Mouse (Mus musculus): ENCODE results near the gene Gm45194.

The Gm45194 gene

DNA sequence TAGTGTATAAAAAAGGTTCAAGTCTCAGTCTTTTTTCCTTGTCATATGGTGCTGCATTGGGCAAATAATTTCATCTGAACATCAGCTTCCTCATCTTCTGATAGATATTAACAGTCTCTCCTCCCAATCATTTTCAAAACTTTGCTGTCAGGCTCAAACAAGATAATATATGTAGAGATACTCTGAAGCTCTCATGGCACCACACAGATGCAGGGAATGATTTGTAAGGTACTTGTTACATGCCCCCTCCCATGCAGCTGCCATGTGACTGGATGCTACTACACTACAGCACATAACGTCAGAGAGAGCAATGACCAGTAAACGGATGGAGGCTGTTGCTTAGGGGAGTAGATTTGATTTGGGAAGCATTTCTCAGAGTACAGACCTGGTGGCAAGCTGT, at the start of gene Gm45194:
Gene Gm45194 (plus strand): TSS at position 301 of the 400 bp plus-strand sequence.
- DNase-seq (ENCODE audit: low read depth, low spot score): no peak

DNA sequence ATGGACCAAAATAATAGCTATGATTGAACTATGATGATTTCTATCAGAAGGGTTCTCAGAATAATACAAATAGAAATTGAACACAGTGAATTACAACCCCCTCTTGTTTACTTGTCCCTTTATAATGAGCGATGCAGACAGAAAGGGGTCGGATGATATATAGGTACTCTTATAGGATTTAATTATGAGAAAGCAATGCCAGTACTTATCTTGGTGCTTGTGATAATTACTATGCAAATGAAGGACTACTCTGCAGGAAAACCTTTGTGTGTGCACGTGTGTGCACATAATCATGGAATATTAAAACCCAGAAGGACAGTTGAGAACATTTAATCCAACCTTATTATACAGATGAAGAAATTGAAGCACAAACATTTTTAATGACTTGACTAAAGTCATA, 35.3 kb upstream of the Gm45194 start:
- DNase-seq (ENCODE audit: low read depth, low spot score): no peak

DNA sequence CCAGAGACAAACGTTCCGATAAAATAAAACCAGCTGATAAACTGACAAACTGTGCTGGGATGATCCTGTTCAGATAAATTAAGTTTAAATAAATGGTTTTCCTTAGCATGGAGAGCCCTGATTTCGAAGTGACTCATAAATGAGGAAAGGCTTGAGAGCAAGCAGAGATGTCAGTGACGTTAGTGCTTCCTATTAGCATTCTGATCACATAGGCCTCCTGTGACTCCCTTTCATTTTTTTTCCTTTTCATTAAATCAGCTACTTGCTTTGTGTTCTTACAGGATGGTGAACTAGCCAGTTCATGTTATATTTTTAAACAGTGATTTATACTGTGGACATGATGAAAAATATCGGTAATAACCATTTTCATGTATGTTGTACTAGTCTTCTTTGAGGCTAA, 9.9 kb upstream of the Gm45194 start:
- no peak for DNase-seq (ENCODE audit: low read depth, low spot score)

DNA sequence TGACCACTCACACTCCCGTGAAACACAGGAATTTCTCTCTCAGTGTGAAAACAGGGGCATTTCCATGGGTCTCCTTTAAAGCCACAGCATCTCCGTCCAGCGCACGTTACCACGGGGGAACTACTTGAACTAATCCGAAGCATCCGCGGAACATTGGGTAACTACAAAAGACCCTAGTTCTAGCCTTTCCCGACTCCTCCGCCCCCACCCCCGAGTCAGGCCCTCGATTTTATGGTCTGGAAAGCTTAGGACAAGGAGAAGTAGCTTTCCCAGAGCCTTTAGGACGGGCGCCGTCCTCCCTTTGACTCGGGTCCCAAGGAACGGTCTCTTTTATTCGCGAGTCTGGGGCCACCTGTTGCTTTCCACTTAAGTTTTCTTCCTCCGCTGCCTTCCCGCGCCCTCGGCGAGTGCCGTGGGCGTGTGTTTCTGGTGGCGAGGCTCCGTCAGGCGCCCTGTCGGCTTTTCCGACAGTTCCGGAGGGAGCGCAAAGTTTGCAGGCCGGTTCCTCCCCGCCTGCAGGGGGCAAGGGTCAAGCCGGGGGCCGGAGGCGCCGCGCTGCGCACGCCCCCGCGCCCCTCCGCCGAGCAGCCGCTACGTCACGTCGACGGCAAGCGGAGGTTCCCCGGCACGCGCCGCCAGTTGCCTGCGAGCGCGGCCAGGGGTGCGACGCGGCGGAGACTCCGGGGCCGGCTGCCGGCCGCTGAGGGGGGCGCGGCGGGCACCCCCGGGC, 3.3 kb downstream of the Gm45194 start:
- no peak for DNase-seq (ENCODE audit: low read depth, low spot score)

DNA sequence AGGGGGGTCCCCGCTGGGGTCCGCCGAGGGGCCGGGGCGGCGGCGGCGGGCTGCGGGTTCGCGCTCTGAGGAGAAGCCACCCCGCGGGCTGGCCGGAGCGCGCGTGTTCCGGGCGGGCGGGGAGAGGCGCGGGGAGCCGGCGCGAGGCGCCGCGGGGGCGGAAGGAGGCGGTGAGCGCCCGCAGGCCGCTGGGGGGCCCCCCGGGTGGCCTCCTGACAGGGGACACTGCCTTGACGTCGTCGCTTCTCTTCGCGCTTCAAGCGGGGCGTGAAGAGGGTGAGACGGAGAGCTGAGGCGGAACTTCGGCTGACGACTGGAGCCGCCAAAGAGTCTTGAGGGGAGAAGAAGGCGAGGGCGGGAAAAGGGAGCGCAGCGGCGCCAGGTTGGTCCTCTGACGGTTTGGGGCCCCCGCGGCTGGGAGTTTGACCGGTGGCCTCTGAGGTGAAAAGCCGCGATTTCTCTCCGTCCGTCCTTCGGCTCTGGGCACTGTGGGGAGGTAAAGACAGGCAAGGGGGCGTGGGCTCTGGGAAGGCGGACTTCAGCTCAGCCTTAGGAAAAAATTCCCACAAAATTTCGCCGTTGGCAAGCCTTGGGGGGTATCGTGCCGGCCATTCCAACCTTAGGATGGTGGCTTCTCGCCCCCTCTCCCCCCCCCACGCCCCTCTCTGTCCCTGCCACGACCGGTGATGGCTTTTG, 4.0 kb downstream of the Gm45194 start:
- no peak for DNase-seq (ENCODE audit: low read depth, low spot score)

DNA sequence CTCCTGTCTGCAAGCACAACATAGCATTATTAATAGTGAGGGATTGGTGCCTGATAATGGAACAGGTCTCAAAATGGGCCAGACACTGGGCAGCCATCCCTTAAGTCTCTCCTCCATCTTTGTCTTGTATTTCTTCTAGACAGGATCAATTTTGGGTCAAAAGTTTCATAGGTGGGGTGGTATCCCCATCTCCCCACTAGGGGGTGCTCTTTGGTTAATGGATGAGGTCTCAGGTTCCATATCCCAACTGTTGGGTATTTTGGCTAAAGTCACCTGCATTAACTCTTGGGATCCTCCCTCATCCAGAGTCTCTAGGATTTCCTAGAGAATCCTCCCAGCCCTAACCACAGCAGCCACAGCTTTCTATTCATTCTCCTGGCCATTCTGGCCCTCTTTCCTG, 26.2 kb downstream of the Gm45194 start:
- DNase-seq (ENCODE audit: low read depth, low spot score): no peak

DNA sequence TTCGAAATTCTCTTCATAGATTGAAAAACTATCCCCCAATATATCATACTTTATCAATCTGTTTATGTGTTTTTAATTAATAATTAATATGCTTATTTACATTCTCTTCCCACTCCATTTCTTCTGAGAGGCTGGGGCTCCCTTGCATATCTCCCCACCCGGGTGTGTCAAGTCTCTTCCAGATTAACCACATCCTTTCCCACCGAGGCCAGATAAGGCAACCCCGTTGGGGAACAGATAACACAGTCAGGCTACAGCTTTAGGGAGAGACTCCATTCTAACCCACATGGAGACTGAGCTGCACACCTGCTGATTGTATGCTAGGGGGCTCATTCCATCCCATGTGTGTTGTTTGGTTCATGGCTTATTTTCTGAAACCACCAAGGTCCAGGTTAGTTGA, 69.7 kb downstream of the Gm45194 start:
- no peak for DNase-seq (ENCODE audit: low read depth, low spot score)

DNA sequence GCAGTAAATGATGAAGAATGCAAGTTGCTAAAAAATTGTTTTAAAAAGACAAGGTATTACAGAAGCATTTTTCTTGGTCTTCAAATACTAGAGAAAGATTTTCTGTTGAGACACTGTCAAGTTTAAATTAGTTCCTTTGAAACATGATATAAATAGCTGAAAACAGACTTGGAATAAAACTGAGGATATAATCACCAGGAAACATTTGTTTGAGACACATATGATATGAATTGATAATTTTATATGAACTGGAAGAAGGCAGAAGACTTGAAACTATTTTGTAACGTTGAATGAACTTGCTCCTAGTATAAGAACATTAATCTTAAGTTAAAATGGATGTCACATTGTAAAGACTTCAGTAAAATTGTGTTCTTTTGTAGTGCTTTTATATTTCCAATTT, 108.5 kb downstream of the Gm45194 start:
- DNase-seq (ENCODE audit: low read depth, low spot score): no peak

DNA sequence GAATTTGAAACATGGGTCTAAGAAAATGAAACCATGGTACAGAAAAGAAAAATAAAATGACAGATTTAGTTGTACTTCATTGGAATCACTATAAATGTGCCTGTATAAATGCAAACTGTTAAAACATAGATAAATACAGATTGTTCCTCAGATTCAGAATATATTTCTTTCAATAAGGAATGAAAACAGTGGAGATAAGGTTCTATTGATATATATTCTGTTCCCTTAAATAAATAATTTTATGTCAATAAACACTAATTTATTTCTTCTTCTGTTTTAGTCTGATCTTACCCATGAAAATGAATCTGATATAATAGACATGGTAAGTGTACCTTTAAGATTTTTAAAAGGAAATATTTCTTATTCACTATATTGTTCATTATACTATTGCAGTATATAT, 119.5 kb downstream of the Gm45194 start, which contains the start of gene Tex16:
Gene Tex16 (plus strand): TSS at position 301 of the 400 bp plus-strand sequence.
- DNase-seq (ENCODE audit: low read depth, low spot score): no peak

DNA sequence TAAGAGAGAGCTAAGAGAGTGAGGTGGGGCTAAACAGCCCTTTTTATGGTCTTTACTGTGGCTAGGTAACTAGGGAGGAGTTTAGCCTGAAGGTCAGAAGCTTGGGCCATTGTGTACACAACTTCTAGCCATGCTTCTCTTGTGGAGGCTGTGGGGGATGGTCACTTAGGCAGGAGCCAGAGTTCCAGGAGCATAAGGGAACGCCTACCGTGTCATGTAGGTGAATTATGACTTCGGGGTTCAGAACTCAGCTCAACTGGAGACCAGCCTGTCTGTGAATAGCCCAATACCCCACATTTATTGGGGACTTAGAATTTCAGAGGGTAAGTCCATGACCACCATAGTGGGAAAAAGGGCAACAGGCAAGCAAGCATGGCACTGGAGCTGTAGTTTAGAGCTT, 347.6 kb downstream of the Gm45194 start, which contains the start of gene 4933403O08Rik:
Gene 4933403O08Rik (plus strand): TSS at position 301 of the 400 bp plus-strand sequence.
- DNase-seq (ENCODE audit: low read depth, low spot score): no peak

DNA sequence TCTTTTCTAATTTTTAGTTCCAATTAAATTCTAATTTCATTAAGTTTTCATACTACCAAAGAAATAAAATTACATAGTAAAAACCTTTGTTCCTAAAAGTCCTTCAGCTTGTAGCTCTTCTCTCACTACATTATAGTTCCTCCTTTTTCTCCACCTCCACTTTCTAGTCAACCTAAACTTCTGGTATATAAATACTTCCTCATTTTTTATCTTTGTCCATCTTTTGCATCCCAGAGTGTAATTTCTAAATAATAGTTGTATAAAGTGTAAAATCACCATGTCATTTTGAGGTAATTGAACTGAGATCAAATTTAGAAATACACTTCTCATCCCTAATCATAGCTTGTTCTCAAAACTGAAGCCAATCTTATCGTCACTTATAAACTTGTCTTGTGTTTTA, 351.7 kb downstream of the Gm45194 start:
- no peak for DNase-seq (ENCODE audit: low read depth, low spot score)

DNA sequence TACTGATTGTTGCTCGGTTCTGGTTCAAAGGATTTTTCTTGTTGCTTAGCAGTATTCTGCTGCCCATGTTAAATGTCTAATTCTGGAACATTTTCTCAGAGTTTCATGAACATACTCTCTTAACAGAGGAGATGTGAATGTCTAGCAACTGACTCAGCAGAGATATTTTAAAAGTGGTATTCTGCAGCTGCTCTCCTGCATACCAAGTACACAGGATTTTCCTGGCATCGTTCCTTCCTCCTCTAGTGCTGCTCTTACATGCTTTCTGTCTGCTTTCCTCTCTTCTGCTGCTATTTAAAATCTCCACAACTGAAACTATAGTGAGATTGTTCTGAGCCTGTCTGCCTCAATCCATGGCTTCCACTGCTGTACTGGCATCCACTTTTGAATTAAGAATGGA, 364.3 kb downstream of the Gm45194 start:
- no peak for DNase-seq (ENCODE audit: low read depth, low spot score)

DNA sequence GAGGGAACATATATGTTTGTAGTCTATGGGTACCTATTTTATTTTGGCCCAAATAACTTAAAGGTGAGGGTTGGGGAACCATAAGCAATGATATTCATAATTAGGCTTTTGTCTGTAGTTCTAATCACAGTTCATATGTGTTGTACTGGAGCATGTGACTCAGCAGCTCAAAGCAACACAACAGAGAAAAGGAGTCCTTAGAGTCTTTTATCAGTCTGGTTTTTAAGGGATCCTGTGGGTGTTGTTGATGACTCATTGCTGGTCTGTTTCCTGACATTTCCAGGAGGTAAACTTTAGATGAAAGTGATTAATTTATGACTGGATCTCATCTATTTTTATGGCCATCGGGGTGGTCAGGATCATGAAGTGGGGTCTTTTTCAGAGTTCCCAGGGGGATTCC, 382.4 kb downstream of the Gm45194 start:
- DNase-seq (ENCODE audit: low read depth, low spot score): no peak
